Mouse (Mus musculus) limb, embryonic 14.5 days (tissue): ENCODE measurements around the gene Ntrk2. TPM values are rescaled to one million over a fixed set of nuclear protein-coding genes. Genes with fewer than 3 reads are reported as not detected.

ENCODE experiments used
- ATAC-seq: fragments of 200-750 bp; cut with Nextera tagmentation; 2 replicates; pipeline ENCODE4 v1.8.0; 2017; ENCODE audit warnings: low read depth, moderate number of reproducible peaks, moderate TSS enrichment; ENCODE audit not compliant: low FRiP score
- DNase-seq: peaks from one replicate; pipeline ENCODE4 v3.0.0-alpha.2; 2015; ENCODE audit warnings: low spot score
- H3K27ac ChIP-seq: fragments of 300-500 bp; sonication (generic); replicated peaks from 2 replicates; pipeline ENCODE4 v1.5.1; 2014; ENCODE audit warnings: low read depth, mild to moderate bottlenecking, low read length, moderate library complexity, mixed read lengths
- H3K27me3 ChIP-seq: fragments of 300-500 bp; sonication (generic); 2 replicates; pipeline ENCODE4 v1.6.1; 2014; ENCODE audit warnings: low read length, mixed read lengths; ENCODE audit not compliant: control insufficient read depth, insufficient read depth
- H3K36me3 ChIP-seq: fragments of 300-500 bp; sonication (generic); 2 replicates; pipeline ENCODE4 v1.6.1; 2014; ENCODE audit warnings: mild to moderate bottlenecking, low read length, moderate library complexity, mixed read lengths; ENCODE audit not compliant: control insufficient read depth, insufficient read depth
- H3K4me1 ChIP-seq: fragments of 300-500 bp; sonication (generic); 2 replicates; pipeline ENCODE4 v1.6.1; 2014; ENCODE audit warnings: antibody characterized with exemption, low read length, mixed read lengths; ENCODE audit not compliant: control insufficient read depth, insufficient read depth
- H3K4me2 ChIP-seq: fragments of 300-500 bp; sonication (generic); replicated peaks from 2 replicates; pipeline ENCODE4 v1.6.1; 2014; ENCODE audit warnings: low read depth, mild to moderate bottlenecking, low read length, moderate library complexity; ENCODE audit not compliant: severe bottlenecking
- H3K4me3 ChIP-seq: fragments of 300-500 bp; sonication (generic); replicated peaks from 2 replicates; pipeline ENCODE4 v1.5.1; 2014; ENCODE audit warnings: low read length
- H3K9ac ChIP-seq: fragments of 300-500 bp; sonication (generic); 2 replicates; pipeline ENCODE4 v1.6.1; 2014; ENCODE audit warnings: mild to moderate bottlenecking, low read depth, low read length, moderate library complexity; ENCODE audit not compliant: severe bottlenecking
- H3K9me3 ChIP-seq: fragments of 300-500 bp; sonication (generic); 2 replicates; pipeline ENCODE4 v1.6.1; 2016; ENCODE audit warnings: low read length; ENCODE audit not compliant: control insufficient read depth
- POLR2A ChIP-seq: fragments of 200-500 bp; IDR thresholded peaks from 2 replicates; pipeline ENCODE4 v1.8.0; 2012; ENCODE audit warnings: inconsistent platforms, mild to moderate bottlenecking, moderate library complexity, borderline replicate concordance; ENCODE audit not compliant: insufficient read depth, insufficient read length; ENCODE audit errors: extremely low read depth
- WGBS: fragments of 180-500 bp; shearing (Covaris S2); extraction: QIAGEN DNeasy Blood & Tissue Kit; methylation state at CpG from one replicate; pipeline ENCODE4 v1.1.7; 2014; 5-methylcytosine and 5-hydroxymethylcytosine counted together
- polyA plus RNA-seq, 2 experiments: library from polyadenylated mRNA; depleted of rRNA in 1 of 2; stranded (reverse) in 1 of 2; unstranded in 1 of 2; fragments of >200 nt; fragmentation: Nextera tagmentation in 1 of 2; extraction: Ambion mirVana in 1 of 2; gene quantifications; 2 replicates each; pipeline versions ENCODE4 v1.2.1 to v1.2.3; 2012 to 2014

Gene Ntrk2
- polyA plus RNA-seq, 2 experiments, result 15.8 to 18.2 TPM

GRCm38 (mm10) chr13:58882468-58882867 lies 76.1 kb downstream of the Ntrk2 start:
- H3K27ac ChIP-seq, result no peak overlapping the region
- H3K4me3 ChIP-seq, result no peak overlapping the region
- DNase-seq (no peak), ATAC-seq (no peak)
- no peaks in the 10 kb centered on the region for H3K27me3 ChIP-seq
- WGBS, result 87% methylated on average over 3 of the region's 3 CpGs
- no peak overlapping the region for H3K9ac ChIP-seq
- H3K9me3 ChIP-seq, result no peaks in the 10 kb centered on the region
- no peak for TF ChIP-seq POLR2A
- H3K4me1 ChIP-seq, result no peaks in the 10 kb centered on the region
- no peak overlapping the region for H3K4me2 ChIP-seq
- no peaks in the 10 kb centered on the region for H3K36me3 ChIP-seq

GRCm38 (mm10) chr13:58882916-58883315 lies 76.5 kb downstream of the Ntrk2 start:
- H3K4me2 ChIP-seq, result no peak overlapping the region
- TF ChIP-seq POLR2A, result no peak
- H3K4me1 ChIP-seq, result no peaks in the 10 kb centered on the region
- no peaks in the 10 kb centered on the region for H3K9me3 ChIP-seq
- no peak for ATAC-seq
- 90% methylated on average over 5 of the region's 5 CpGs for WGBS
- H3K9ac ChIP-seq, result no peak overlapping the region
- no peak for DNase-seq
- H3K36me3 ChIP-seq, result no peaks in the 10 kb centered on the region
- no peak overlapping the region for H3K4me3 ChIP-seq
- H3K27ac ChIP-seq, result no peak overlapping the region
- H3K27me3 ChIP-seq, result no peaks in the 10 kb centered on the region

GRCm38 (mm10) chr13:58886108-58886507 lies 79.7 kb downstream of the Ntrk2 start:
- Histone ChIP-seq H3K27ac (no peak overlapping the region), H3K9ac (no peak overlapping the region), H3K9me3 (peaks cover 6% of the 10 kb centered on the region; the same call in 1 of the 2 replicates), H3K27me3 (no peaks in the 10 kb centered on the region), H3K4me3 (no peak overlapping the region), H3K4me1 (no peaks in the 10 kb centered on the region), H3K4me2 (no peak overlapping the region), H3K36me3 (no peaks in the 10 kb centered on the region)
- DNase-seq (no peak), ATAC-seq (no peak)
- 87% methylated on average over 8 of the region's 8 CpGs for WGBS
- TF ChIP-seq POLR2A, result no peak

- H3K27me3 ChIP-seq, result no peaks in the 10 kb centered on the region
- ATAC-seq (no peak), DNase-seq (no peak)
- H3K4me1 ChIP-seq, result no peaks in the 10 kb centered on the region
- H3K36me3 ChIP-seq, result no peaks in the 10 kb centered on the region
- no peak overlapping the region for H3K9ac ChIP-seq
- no peaks in the 10 kb centered on the region for H3K9me3 ChIP-seq
- no peak overlapping the region for H3K27ac ChIP-seq
- TF ChIP-seq POLR2A, result no peak
- H3K4me2 ChIP-seq, result no peak overlapping the region
- WGBS, result 66% methylated on average over 12 of the region's 12 CpGs
- H3K4me3 ChIP-seq, result no peak overlapping the region
These were observed 90.0 kb downstream of the Ntrk2 start for GRCm38 (mm10) chr13:58896254-58896910.

- Histone ChIP-seq H3K4me2 (no peak overlapping the region), H3K9ac (no peak overlapping the region), H3K4me1 (no peaks in the 10 kb centered on the region), H3K4me3 (no peak overlapping the region), H3K27me3 (no peaks in the 10 kb centered on the region), H3K36me3 (no peaks in the 10 kb centered on the region), H3K9me3 (no peaks in the 10 kb centered on the region), H3K27ac (no peak overlapping the region)
- no peak for ATAC-seq
- no peak for DNase-seq
- TF ChIP-seq POLR2A, result no peak
- 87% methylated on average over 2 of the region's 2 CpGs for WGBS
These were observed 93.0 kb downstream of the Ntrk2 start for GRCm38 (mm10) chr13:58899337-58899736.

- H3K9me3 ChIP-seq, result no peaks in the 10 kb centered on the region
- ATAC-seq (no peak), DNase-seq (no peak)
- no peaks in the 10 kb centered on the region for H3K36me3 ChIP-seq
- no peak overlapping the region for H3K4me3 ChIP-seq
- no peaks in the 10 kb centered on the region for H3K4me1 ChIP-seq
- no peak for TF ChIP-seq POLR2A
- H3K4me2 ChIP-seq, result no peak overlapping the region
- H3K9ac ChIP-seq, result no peak overlapping the region
- H3K27ac ChIP-seq, result no peak overlapping the region
- 74% methylated on average over 8 of the region's 8 CpGs for WGBS
- H3K27me3 ChIP-seq, result no peaks in the 10 kb centered on the region
These were observed 95.9 kb downstream of the Ntrk2 start for GRCm38 (mm10) chr13:58902313-58902712.
